Mouse (Mus musculus) midbrain, embryonic 13.5 days (tissue): ENCODE measurements around the gene Cmklr1. TPM values are rescaled to one million over a fixed set of nuclear protein-coding genes. Genes with fewer than 3 reads are reported as not detected.
A peak's percentile ranks its signal among the peaks of the same experiment; 100 is the strongest.

Source experiments
- ATAC-seq: fragments of 200-750 bp; cut with Nextera tagmentation; 2 replicates; pipeline ENCODE4 v1.8.0; 2017; ENCODE audit warnings: mild to moderate bottlenecking, moderate TSS enrichment, moderate library complexity
- H3K27ac ChIP-seq: fragments of 300-500 bp; sonication (generic); 2 replicates; pipeline ENCODE4 v1.5.1; 2015; ENCODE audit warnings: inconsistent platforms, mild to moderate bottlenecking, moderate library complexity
- H3K27me3 ChIP-seq: fragments of 300-500 bp; sonication (generic); 2 replicates; pipeline ENCODE4 v1.6.1; 2015; ENCODE audit warnings: mild to moderate bottlenecking, inconsistent platforms
- H3K36me3 ChIP-seq: fragments of 300-500 bp; sonication (generic); 2 replicates; pipeline ENCODE4 v1.6.1; 2015; ENCODE audit warnings: mild to moderate bottlenecking, inconsistent platforms
- H3K4me1 ChIP-seq: fragments of 300-500 bp; sonication (generic); replicated peaks from 2 replicates; pipeline ENCODE4 v1.6.1; 2015; ENCODE audit warnings: inconsistent platforms
- H3K4me2 ChIP-seq: fragments of 300-500 bp; sonication (generic); replicated peaks from 2 replicates; pipeline ENCODE4 v1.6.1; 2015; ENCODE audit warnings: moderate library complexity, mild to moderate bottlenecking, inconsistent platforms
- H3K4me3 ChIP-seq: fragments of 300-500 bp; sonication (generic); replicated peaks from 2 replicates; pipeline ENCODE4 v1.5.1; 2015; ENCODE audit warnings: mild to moderate bottlenecking, inconsistent platforms
- H3K9ac ChIP-seq: fragments of 300-500 bp; sonication (generic); replicated peaks from 2 replicates; pipeline ENCODE4 v1.6.1; 2015; ENCODE audit warnings: mild to moderate bottlenecking, inconsistent platforms
- H3K9me3 ChIP-seq: fragments of 300-500 bp; sonication (generic); 2 replicates; pipeline ENCODE4 v1.6.1; 2016; ENCODE audit warnings: mild to moderate bottlenecking, inconsistent platforms
- WGBS: fragments of 180-500 bp; shearing (Covaris S2); methylation state at CpG from one replicate; pipeline ENCODE4 v1.1.7; 2015; 5-methylcytosine and 5-hydroxymethylcytosine counted together
- polyA plus RNA-seq: library from polyadenylated mRNA; unstranded; fragments of >200 nt; fragmentation: Nextera tagmentation; extraction: Ambion mirVana; gene quantifications from 2 replicates; pipeline ENCODE4 v1.2.1, GENCODE M21; 2015

Gene Cmklr1
- polyA plus RNA-seq, 1 experiment from 2014 or later = 2.5 TPM

DNA sequence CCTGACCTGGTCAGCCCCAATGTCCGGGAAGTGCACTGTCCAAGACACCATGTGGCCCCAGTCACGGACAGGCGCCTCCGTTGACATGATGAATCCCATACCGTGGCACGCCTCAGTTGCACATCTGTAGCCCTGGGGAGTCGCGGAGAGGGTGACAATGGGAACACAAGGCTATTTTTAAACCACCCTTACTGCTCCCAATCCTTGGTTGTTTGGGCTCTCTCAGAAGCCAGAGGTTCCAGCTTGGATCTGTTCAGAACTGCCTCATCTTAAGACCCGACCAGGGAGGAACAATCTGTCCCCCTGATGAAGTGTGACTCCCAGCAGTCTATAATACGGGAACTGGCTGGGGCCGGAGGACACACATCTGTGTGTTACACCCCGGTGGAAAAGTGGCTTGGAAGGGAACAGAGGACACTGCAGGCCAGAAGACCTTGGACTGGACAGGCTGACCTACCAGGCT is 38.4 kb downstream of the Cmklr1 start:
- WGBS = 85% methylated on average over 12 of the region's 12 CpGs
- Histone ChIP-seq H3K36me3 (no peaks in the 10 kb centered on the region), H3K27me3 (no peaks in the 10 kb centered on the region), H3K4me2 (no peak overlapping the region), H3K27ac (no peak overlapping the region), H3K4me3 (no peak overlapping the region), H3K4me1 (peaks cover 26% of the 10 kb centered on the region), H3K9ac (no peak overlapping the region), H3K9me3 (no peaks in the 10 kb centered on the region)
- no peak for ATAC-seq

DNA sequence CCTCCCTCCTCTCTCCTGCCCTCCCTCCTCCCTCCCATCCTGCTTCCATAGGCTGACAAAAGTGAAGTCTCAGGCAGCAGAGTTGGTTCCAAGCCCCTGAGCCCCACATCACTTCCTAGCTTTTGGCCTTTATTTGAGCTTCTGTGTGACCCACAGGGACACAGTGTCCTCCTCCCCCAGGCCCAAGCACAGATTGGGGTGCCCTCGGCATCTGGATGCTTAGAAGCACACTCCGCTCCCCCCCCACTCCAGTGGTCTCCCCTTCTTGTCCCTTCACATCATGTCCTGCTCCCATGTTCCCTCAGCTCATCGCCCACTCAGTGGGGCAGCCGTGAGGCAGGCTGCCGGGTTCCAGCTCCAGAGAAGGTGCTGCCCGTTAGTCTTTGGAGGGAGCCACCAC is 39.1 kb downstream of the Cmklr1 start:
- Histone ChIP-seq H3K4me2 (no peak overlapping the region), H3K27ac (no peak overlapping the region), H3K4me3 (no peak overlapping the region), H3K9ac (no peak overlapping the region), H3K27me3 (no peaks in the 10 kb centered on the region), H3K36me3 (no peaks in the 10 kb centered on the region), H3K4me1 (peaks cover 26% of the 10 kb centered on the region), H3K9me3 (no peaks in the 10 kb centered on the region)
- ATAC-seq = no peak
- 82% methylated on average over 6 of the region's 6 CpGs for WGBS

DNA sequence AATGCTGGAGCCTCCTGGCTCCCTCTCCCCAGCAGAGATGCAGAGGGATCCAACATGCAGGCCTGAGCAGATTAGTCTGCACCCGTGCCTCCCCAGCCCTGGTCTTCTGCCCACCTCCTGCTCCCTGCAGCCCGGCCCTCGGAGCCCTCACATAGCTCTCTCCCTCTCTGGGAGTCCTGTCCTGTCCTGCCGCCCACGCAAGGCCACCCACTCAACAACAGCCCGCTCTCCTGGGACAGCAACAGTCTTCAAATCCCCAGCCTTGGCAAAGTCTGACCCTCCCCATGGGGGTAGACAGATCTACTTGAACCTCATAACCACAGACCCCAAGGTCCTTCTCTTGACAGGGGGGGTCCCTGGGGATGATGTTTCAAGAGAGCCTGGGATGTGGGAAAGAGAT is 39.7 kb downstream of the Cmklr1 start:
- Histone ChIP-seq H3K27me3 (no peaks in the 10 kb centered on the region), H3K4me3 (no peak overlapping the region), H3K36me3 (no peaks in the 10 kb centered on the region), H3K9me3 (no peaks in the 10 kb centered on the region), H3K27ac (0 out of 2 replicates have a peak overlapping the region, but pooled peaks have one; percentile 36), H3K9ac (no peak overlapping the region), H3K4me1 (peaks cover 26% of the 10 kb centered on the region), H3K4me2 (no peak overlapping the region)
- 0 out of 2 replicates have a peak, but pooled peaks have one; percentile 15 for ATAC-seq
- 67% methylated on average over 6 of the region's 6 CpGs for WGBS

DNA sequence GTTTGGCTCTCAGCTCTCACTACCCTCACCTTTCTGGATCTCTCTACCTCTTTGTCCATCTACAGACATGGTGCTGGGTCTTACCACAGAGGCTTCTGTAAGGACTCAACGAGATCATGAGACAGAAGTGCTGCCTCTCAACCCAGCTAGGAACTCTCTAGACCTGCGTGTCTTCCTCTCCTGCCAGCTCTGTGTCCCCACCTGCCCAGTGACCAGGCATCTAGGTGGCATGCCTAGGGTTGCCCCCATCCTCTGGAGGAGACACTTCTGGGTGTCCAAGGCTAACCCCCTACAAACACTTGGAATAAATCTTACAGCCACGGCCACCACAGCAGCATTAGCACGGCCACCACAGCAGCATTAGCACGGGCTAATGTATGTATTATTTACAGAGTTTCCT is 40.3 kb downstream of the Cmklr1 start:
- Histone ChIP-seq H3K4me3 (no peak overlapping the region), H3K36me3 (no peaks in the 10 kb centered on the region), H3K4me2 (no peak overlapping the region), H3K9ac (0 out of 2 replicates have a peak overlapping the region, but pooled peaks have one; percentile 19), H3K4me1 (peaks cover 26% of the 10 kb centered on the region), H3K27me3 (no peaks in the 10 kb centered on the region), H3K27ac (no peak overlapping the region), H3K9me3 (no peaks in the 10 kb centered on the region)
- WGBS = 61% methylated on average over 5 of the region's 5 CpGs
- ATAC-seq = peak; percentile 21; the same call in 1 of the 2 replicates

DNA sequence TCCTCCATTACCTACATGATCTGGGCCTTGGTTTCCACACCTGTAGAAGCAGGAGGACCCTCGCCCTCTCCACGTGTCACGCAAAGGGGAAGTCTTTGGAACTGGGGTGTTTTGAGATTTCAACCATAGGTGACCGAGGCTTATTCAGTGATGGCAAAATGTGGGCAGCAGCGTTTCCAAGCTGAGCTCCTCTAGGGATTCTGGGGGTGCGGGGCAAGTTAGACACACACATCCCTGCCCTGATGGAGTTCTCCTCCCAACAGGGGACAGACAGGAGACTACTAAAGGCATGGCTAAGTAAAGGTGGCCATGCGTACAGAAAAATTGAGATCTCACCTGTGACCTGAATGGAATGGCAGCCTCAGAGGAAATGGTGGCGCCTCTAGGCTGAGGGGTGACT is 41.7 kb downstream of the Cmklr1 start:
- no peak overlapping the region for H3K27ac ChIP-seq
- H3K9me3 ChIP-seq = no peaks in the 10 kb centered on the region
- ATAC-seq = no peak
- no peaks in the 10 kb centered on the region for H3K36me3 ChIP-seq
- H3K27me3 ChIP-seq = no peaks in the 10 kb centered on the region
- peaks cover 26% of the 10 kb centered on the region for H3K4me1 ChIP-seq
- no peak overlapping the region for H3K4me2 ChIP-seq
- no peak overlapping the region for H3K4me3 ChIP-seq
- H3K9ac ChIP-seq = no peak overlapping the region
- WGBS = 88% methylated on average over 8 of the region's 8 CpGs

DNA sequence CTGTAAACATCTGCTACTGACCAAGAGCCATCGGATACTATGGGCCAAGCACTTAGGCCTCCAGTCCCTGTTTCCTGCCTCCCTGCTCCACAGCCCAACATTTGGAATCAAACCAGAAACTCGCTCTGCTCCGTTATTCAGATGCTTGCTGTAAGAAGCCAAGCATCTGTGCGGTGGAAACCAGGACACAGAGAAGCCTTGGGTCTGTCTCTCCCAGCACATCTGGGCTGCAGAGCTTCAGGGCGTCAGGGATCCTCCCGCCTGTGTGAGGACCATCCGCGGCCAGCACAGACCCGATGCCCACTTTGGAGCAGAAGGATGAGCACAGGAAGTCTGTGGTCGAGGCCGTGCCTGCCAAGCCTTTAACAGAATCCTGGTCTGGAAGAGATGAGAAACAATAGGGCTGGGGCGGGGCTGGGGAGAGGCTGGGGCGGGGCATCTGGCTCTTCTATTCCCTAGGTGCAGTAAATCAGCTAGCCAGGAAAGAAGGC is 42.2 kb downstream of the Cmklr1 start:
- no peak overlapping the region for H3K27ac ChIP-seq
- no peak overlapping the region for H3K4me3 ChIP-seq
- H3K9ac ChIP-seq = no peak overlapping the region
- no peaks in the 10 kb centered on the region for H3K27me3 ChIP-seq
- H3K4me1 ChIP-seq = peaks cover 26% of the 10 kb centered on the region
- ATAC-seq = no peak
- no peaks in the 10 kb centered on the region for H3K9me3 ChIP-seq
- WGBS = 35% methylated on average over 13 of the region's 13 CpGs
- H3K36me3 ChIP-seq = no peaks in the 10 kb centered on the region
- H3K4me2 ChIP-seq = no peak overlapping the region

DNA sequence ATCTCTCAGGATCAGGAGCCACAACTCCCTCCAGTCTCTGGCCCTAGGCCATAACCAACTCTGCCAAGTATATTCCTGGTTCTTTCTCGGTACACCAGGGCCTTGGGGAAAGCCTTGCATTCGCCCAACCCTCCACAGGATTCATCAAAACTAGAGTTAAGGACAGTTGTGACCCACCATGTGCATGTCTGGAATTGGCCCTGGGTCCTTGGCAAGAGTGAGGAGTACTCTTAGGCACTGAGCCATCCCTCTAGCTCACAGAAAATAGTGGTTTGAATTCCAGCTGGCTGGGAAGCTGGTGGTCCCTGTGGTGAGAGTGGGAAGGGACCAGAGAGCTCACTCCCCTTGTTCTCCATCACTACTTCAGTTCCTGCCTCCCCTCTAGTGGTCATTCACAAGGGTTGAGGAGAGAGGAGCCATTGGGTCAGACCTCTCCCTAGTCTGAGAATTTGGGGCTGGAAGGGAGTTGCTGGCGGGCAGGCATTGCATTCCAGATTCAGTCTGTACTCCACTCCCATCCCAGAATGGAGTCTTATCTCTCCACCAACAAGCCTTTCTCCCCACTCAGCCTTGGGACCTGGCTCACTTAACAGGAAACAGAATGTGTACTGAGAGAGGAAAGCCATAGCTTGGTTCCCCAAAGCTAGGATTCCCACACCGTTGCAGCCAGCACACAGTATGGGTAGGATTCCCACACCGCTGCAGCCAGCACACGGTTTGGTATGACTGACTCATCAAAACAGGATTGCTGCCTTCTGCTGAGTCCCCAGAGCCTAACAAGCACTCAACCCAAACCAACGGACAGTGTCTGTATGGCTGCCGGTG is 43.1 kb downstream of the Cmklr1 start:
- peaks cover 26% of the 10 kb centered on the region for H3K4me1 ChIP-seq
- no peaks in the 10 kb centered on the region for H3K27me3 ChIP-seq
- H3K9ac ChIP-seq = no peak overlapping the region
- H3K36me3 ChIP-seq = no peaks in the 10 kb centered on the region
- WGBS = 83% methylated on average over 8 of the region's 8 CpGs
- H3K9me3 ChIP-seq = no peaks in the 10 kb centered on the region
- H3K4me2 ChIP-seq = no peak overlapping the region
- no peak for ATAC-seq
- H3K4me3 ChIP-seq = no peak overlapping the region
- no peak overlapping the region for H3K27ac ChIP-seq

DNA sequence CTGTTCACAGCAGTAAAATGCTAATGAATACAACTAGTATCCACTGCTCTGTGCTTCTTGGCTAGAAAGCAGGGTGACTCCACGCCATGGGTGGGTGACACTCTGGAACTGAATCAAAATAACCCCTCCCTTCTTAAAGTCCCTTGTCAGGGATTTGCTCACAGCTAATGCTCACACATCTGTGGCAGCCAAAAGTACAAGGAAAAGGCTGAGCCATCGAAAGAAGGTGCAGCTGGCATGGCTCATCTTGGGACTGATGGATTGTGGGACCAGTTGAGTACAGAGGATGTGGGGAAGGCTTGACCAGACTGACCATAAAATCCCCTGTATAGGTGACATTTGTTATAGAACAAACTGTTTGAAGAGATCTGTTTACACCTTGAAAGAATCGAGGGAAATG is 44.1 kb downstream of the Cmklr1 start:
- Histone ChIP-seq H3K27me3 (no peaks in the 10 kb centered on the region), H3K4me1 (peaks cover 26% of the 10 kb centered on the region), H3K9me3 (no peaks in the 10 kb centered on the region), H3K4me3 (no peak overlapping the region), H3K36me3 (no peaks in the 10 kb centered on the region), H3K9ac (no peak overlapping the region), H3K27ac (no peak overlapping the region), H3K4me2 (no peak overlapping the region)
- 81% methylated on average over 3 of the region's 3 CpGs for WGBS
- no peak for ATAC-seq

DNA sequence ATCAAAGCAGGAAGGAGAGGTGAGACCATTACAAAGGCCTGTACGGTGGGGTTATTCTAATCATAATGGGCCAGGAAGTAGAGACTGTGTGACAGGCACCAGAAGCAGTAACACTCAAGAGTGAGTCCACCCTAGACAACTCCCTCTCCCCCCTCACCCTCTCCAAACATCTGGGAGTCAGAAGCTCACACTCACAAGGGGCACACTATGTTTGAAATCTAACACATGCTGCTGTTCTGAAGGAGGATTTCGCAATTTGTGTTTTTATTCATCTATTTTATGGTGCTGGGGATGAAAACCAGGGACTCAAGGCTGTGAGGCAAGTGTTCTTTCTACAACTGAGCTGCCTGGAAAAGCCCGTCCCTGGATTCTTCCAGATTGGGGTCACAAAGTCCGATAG is 45.5 kb downstream of the Cmklr1 start:
- H3K27ac ChIP-seq = no peak overlapping the region
- H3K27me3 ChIP-seq = no peaks in the 10 kb centered on the region
- no peaks in the 10 kb centered on the region for H3K36me3 ChIP-seq
- H3K4me3 ChIP-seq = no peak overlapping the region
- WGBS = 88% methylated on average over 4 of the region's 4 CpGs
- H3K9me3 ChIP-seq = no peaks in the 10 kb centered on the region
- H3K9ac ChIP-seq = no peak overlapping the region
- H3K4me2 ChIP-seq = no peak overlapping the region
- ATAC-seq = no peak
- peaks cover 16% of the 10 kb centered on the region for H3K4me1 ChIP-seq

DNA sequence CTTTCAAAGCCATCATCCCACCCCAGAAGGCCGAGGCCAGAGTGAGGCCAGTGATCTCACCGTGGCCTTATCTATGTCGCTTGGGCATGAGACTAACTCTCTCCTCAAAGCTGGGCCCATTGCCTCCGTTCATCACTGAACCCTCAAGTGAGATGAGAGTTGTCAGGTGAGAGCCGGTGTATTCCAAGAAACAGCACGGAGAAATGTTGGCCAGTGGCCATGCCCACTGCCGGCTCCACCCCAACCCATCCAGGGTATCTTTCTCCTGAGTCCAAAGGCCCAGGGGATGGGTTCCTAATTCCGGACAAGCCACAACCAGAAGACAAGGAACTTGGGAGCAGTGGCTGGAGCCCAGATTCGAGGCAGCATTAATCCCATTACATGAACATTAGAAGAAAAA is 46.8 kb downstream of the Cmklr1 start:
- WGBS = 78% methylated on average over 9 of the region's 9 CpGs
- no peak overlapping the region for H3K4me2 ChIP-seq
- ATAC-seq = no peak

DNA sequence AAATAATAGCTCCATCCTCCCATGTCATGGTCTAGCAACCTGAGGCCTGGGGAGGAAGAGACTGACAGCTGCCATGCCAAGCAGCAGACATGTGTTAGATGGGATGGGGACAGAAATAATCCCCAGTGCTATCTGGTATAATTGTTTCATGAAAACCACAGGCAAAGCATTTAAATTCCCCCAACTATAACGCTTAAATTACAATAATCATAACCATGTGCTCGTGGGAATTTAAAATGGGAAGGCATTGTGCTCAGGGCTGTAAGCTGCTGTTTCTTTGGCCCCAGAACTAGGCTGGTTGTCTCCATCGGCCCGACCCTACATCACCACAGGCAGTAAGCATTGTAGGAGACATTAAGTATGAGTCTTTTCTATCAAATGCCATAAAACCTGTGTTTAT is 49.4 kb downstream of the Cmklr1 start:
- Histone ChIP-seq H3K27ac (0 out of 2 replicates have a peak overlapping the region, but pooled peaks have one; percentile 11), H3K27me3 (no peaks in the 10 kb centered on the region), H3K9me3 (no peaks in the 10 kb centered on the region), H3K4me2 (no peak overlapping the region), H3K4me1 (no peaks in the 10 kb centered on the region), H3K4me3 (no peak overlapping the region), H3K36me3 (no peaks in the 10 kb centered on the region), H3K9ac (no peak overlapping the region)
- ATAC-seq = no peak
- 69% methylated on average over 4 of the region's 4 CpGs for WGBS

More for the DNA sequence above, 46.8 kb downstream of the Cmklr1 start:
- H3K9ac ChIP-seq = no peak overlapping the region
- no peak overlapping the region for H3K27ac ChIP-seq
- no peaks in the 10 kb centered on the region for H3K36me3 ChIP-seq
- H3K27me3 ChIP-seq = no peaks in the 10 kb centered on the region
- no peak overlapping the region for H3K4me3 ChIP-seq
- H3K9me3 ChIP-seq = no peaks in the 10 kb centered on the region
- peaks cover 11% of the 10 kb centered on the region for H3K4me1 ChIP-seq

DNA sequence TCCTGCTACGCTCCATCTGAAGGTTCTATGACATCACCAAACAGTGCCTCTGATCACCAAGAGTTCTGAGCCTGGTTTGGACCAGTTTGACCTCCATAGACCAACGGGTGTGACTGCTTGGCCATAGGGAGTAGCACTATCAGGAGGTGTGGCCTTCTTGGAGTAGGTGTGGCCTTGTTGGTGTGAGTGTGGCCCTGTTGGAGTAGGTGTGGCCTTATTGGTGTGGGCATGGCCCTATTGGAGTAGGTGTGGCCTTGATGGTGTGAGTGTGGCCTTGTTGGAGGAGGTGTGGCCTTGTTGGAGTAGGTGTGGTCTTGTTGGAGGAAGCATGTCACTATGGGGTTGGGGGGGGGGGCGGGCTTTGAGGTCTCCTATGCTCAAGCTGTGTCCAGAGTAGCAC is 50.0 kb downstream of the Cmklr1 start:
- H3K4me3 ChIP-seq = no peak overlapping the region
- H3K36me3 ChIP-seq = no peaks in the 10 kb centered on the region
- H3K9ac ChIP-seq = no peak overlapping the region
- 0 out of 2 replicates have a peak overlapping the region, but pooled peaks have one; percentile 11 for H3K27ac ChIP-seq
- H3K9me3 ChIP-seq = no peaks in the 10 kb centered on the region
- H3K4me2 ChIP-seq = no peak overlapping the region
- ATAC-seq = no peak
- no peaks in the 10 kb centered on the region for H3K4me1 ChIP-seq
- 91% methylated on average over 3 of the region's 3 CpGs for WGBS
- H3K27me3 ChIP-seq = no peaks in the 10 kb centered on the region
